8 mouse cellular contexts compared by ENCODE assay signal in genomic region chr11:68387441-68387760, GRCm38 (mm10). TPM values are rescaled to one million over a fixed set of nuclear protein-coding genes. Genes with fewer than 3 reads are reported as not detected.
DNase-seq lines count a peak whose midpoint lies in the region; ATAC-seq and TF ChIP-seq lines count a peak whose summit lies in the region.

No protein-coding gene starts in this region.

- peaks cover 33% of the 10 kb centered on the region for H3K27me3 ChIP-seq in heart, embryonic 16.5 days (ENCODE audit: control insufficient read depth, insufficient read depth, low read length)
- H3K27me3 ChIP-seq in hindbrain, embryonic 10.5 days (ENCODE audit: insufficient read depth, poor library complexity, severe bottlenecking), result peaks cover 100% of the 10 kb centered on the region
- H3K27me3 ChIP-seq in liver, postnatal 0 days (ENCODE audit: insufficient read depth, low read length), result peaks cover 95% of the 10 kb centered on the region

- intact Hi-C loops in heart, postnatal 14 days (cut with DNase I), result no loop called here
- intact Hi-C loops in gastrocnemius, postnatal 14 days (cut with DNase I; ENCODE audit: low total_unique reads), result no loop called here

- peak overlapping the region; percentile 74 for H3K9ac ChIP-seq in heart, embryonic 16.5 days (ENCODE audit: low read length)
- H3K9ac ChIP-seq in ES-E14 (ENCODE audit: insufficient read depth, low read depth, low read length, poor library complexity, severe bottlenecking), result peak overlapping the region; percentile 30; the same call in 1 of the 2 replicates
- no peak overlapping the region; the same call in 1 of the 2 replicates for H3K9ac ChIP-seq in liver, postnatal 0 days (replicated peaks)

- peak overlapping the region; percentile 93 for H3K27ac ChIP-seq in heart, embryonic 16.5 days (ENCODE audit: low read length)
- H3K27ac ChIP-seq in ES-E14 (ENCODE audit: insufficient read depth, low read depth, low read length, poor library complexity, severe bottlenecking), result peak overlapping the region; percentile 35; the same call in 1 of the 2 replicates
- peak overlapping the region; percentile 92 for H3K27ac ChIP-seq in hindbrain, embryonic 10.5 days
- H3K27ac ChIP-seq in liver, postnatal 0 days (ENCODE audit: low read depth), result no peak overlapping the region

- DNase-seq in heart, postnatal 14 days, result no peak
- no peak for DNase-seq in ES-E14 (ENCODE audit: low read depth, low spot score)
- no peak for DNase-seq in hindbrain, embryonic 10.5 days (ENCODE audit: low spot score)
- DNase-seq in liver, postnatal 0 days, result no peak
- no peak for DNase-seq in thymus, postnatal 25 days
- DNase-seq in gastrocnemius, postnatal 14 days, result no peak

- WGBS in heart, embryonic 16.5 days, result 51% methylated on average over 4 of the region's 4 CpGs
- WGBS in hindbrain, embryonic 10.5 days, result 3% methylated on average over 4 of the region's 4 CpGs
- 42% methylated on average over 4 of the region's 4 CpGs for WGBS in liver, postnatal 0 days (ENCODE audit: insufficient replicate concordance)

- peak overlapping the region; percentile 85 for H3K4me3 ChIP-seq in heart, embryonic 16.5 days (ENCODE audit: low read length)
- H3K4me3 ChIP-seq in ES-E14 (ENCODE audit: insufficient read depth in 1 of 2, low read depth in 1 of 2, low read length in 2 of 2, poor library complexity in 1 of 2, severe bottlenecking in 1 of 2), result peak overlapping the region; percentile 65 to 80
- H3K4me3 ChIP-seq in hindbrain, embryonic 10.5 days, result peak overlapping the region; percentile 72
- peak overlapping the region; percentile 55 for H3K4me3 ChIP-seq in liver, postnatal 0 days (ENCODE audit: low read depth, low read length)

- no peak for TF ChIP-seq EP300 in liver, postnatal 0 days (IDR thresholded peaks at IDR 0.05; ENCODE audit: low read depth)

- in situ Hi-C loops in ES-E14 (cut with MboI; ENCODE audit: low sequenced_read_pairs in 2 of 2, unreplicated experiment in 2 of 2), result no loop called here

- no peak for ATAC-seq in heart, embryonic 16.5 days (replicated peaks; ENCODE audit: extremely low read depth, insufficient read depth, low FRiP score)
- no peak for ATAC-seq in liver, postnatal 0 days
- ATAC-seq in frontal cortex, adult (ENCODE audit: low TSS enrichment), result no peak

- H3K4me2 ChIP-seq in heart, embryonic 16.5 days (ENCODE audit: low read depth, low read length), result peak overlapping the region; percentile 93
- H3K4me2 ChIP-seq in liver, postnatal 0 days (ENCODE audit: low read depth, low read length), result peak overlapping the region; percentile 74

- H3K4me1 ChIP-seq in heart, embryonic 16.5 days (ENCODE audit: control insufficient read depth, insufficient read depth, low read length), result peaks cover 27% of the 10 kb centered on the region
- H3K4me1 ChIP-seq in ES-E14 (ENCODE audit: control insufficient read depth in 2 of 2, insufficient read depth in 2 of 2, low read length in 2 of 2, poor library complexity in 1 of 2), result peaks cover 0 to 36% of the 10 kb centered on the region in 2 experiments; a peak in 2 of 4 replicates
- peaks cover 87% of the 10 kb centered on the region for H3K4me1 ChIP-seq in hindbrain, embryonic 10.5 days (replicated peaks)
- peaks cover 14% of the 10 kb centered on the region for H3K4me1 ChIP-seq in liver, postnatal 0 days (ENCODE audit: insufficient read depth)

- no peaks in the 10 kb centered on the region for H3K36me3 ChIP-seq in heart, embryonic 16.5 days (ENCODE audit: control insufficient read depth, insufficient read depth)
- H3K36me3 ChIP-seq in ES-E14 (ENCODE audit: control insufficient read depth, insufficient read depth, low read length, poor library complexity, severe bottlenecking), result peaks cover 10% of the 10 kb centered on the region; the same call in 1 of the 2 replicates
- H3K36me3 ChIP-seq in hindbrain, embryonic 10.5 days, result peaks cover 7% of the 10 kb centered on the region; the same call in 1 of the 2 replicates
- no peaks in the 10 kb centered on the region for H3K36me3 ChIP-seq in liver, postnatal 0 days (replicated peaks; ENCODE audit: insufficient read depth, low read length)

- no peaks in the 10 kb centered on the region for H3K9me3 ChIP-seq in heart, embryonic 16.5 days (replicated peaks; ENCODE audit: control insufficient read depth, low read length)
- H3K9me3 ChIP-seq in ES-E14 (ENCODE audit: control insufficient read depth, insufficient read depth, low read depth, low read length), result no peaks in the 10 kb centered on the region
- peaks cover 4% of the 10 kb centered on the region; the same call in 1 of the 2 replicates for H3K9me3 ChIP-seq in hindbrain, embryonic 10.5 days
- no peaks in the 10 kb centered on the region for H3K9me3 ChIP-seq in liver, postnatal 0 days (ENCODE audit: low read length)

- TF ChIP-seq CTCF in liver, postnatal 0 days (IDR thresholded peaks at IDR 0.05; ENCODE audit: low read depth), result no peak

TF ChIP-seq in ES-E14, 5 proteins besides CTCF, POLR2A, EP300 and RAD21:
- TF ChIP-seq ZNF384 (IDR thresholded peaks at IDR 0.05; ENCODE audit: low read depth, low read length), result no peak
- no peak for TF ChIP-seq ZC3H11A (IDR thresholded peaks at IDR 0.05; ENCODE audit: borderline replicate concordance, low read depth, low read length)

RNA-seq across cellular contexts. Expression of gene Ntn1, which starts 13.2 kb away (rescaled TPM):
- 17.7 and 21.3 TPM in 2 replicates for polyA plus RNA-seq in heart, embryonic 16.5 days (2015; fragmentation: Nextera tagmentation; extraction: Ambion mirVana)
- total RNA-seq in heart, postnatal 14 days (2021), result 10 to 100 TPM; 52.7 to 55.5 TPM
- 22.6 and 34.1 TPM in 2 replicates for total RNA-seq in ES-E14 (2012; rRNA removed)
- polyA plus RNA-seq in hindbrain, embryonic 10.5 days (2016; fragmentation: Nextera tagmentation; extraction: Ambion mirVana), result 18.2 and 23.7 TPM in 2 replicates
- polyA plus RNA-seq in liver, postnatal 0 days (2015; fragmentation: Nextera tagmentation; extraction: Ambion mirVana), result 0.76 and 0.95 TPM in 2 replicates
- 10 to 100 TPM in 1 of 2 experiments, 1 to 10 TPM in 1; 6.9 to 10.9 TPM for total RNA-seq in gastrocnemius, postnatal 14 days (2021)

RNA-seq across cellular contexts. Expression of gene Pik3r5, which starts 44.5 kb away (rescaled TPM):
- 1.3 and 2.5 TPM in 2 replicates for polyA plus RNA-seq in heart, embryonic 16.5 days (2015; fragmentation: Nextera tagmentation; extraction: Ambion mirVana)
- total RNA-seq in heart, postnatal 14 days (2021), result 1 to 10 TPM; 1.0 to 1.8 TPM
- total RNA-seq in ES-E14 (2012; rRNA removed), result 0.94 and 1.3 TPM in 2 replicates
- 0.88 and 1.2 TPM in 2 replicates for polyA plus RNA-seq in hindbrain, embryonic 10.5 days (2016; fragmentation: Nextera tagmentation; extraction: Ambion mirVana)
- polyA plus RNA-seq in liver, postnatal 0 days (2015; fragmentation: Nextera tagmentation; extraction: Ambion mirVana), result 0.82 and 0.86 TPM in 2 replicates
- total RNA-seq in gastrocnemius, postnatal 14 days (2021), result under 1 TPM; 0.35 to 0.41 TPM
